Mouse (Mus musculus): ENCODE measurements around the gene Etnk1.

DNA sequence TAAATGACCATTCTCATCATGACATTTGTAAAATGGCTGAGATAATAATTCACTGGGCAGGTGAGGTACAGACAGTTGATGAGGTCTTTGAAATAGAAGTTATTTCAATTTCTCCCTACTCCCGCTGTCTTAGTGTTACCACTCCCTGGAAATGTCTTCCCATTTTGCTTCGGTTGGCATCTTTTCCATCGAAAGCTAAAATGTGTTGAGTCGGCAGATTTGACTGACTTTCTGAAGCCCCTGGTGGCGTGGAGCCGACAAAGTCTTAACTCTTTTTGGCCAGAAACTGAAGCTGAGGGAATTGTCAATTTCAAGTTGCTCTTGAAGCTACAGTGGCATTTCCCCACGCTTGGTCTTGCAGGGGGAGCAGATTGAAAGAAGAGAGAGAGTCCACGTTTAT lies 67.8 kb downstream of the Etnk1 start:
- TF ChIP-seq CTCF (IDR thresholded peaks at IDR 0.05; ENCODE audit: low read depth, low read length) (no peak), GATA1 (IDR thresholded peaks at IDR 0.05; ENCODE audit: borderline replicate concordance, low read length) (no peak)
